Mouse (Mus musculus) right cerebral cortex, postnatal 36 days (tissue): Measurements from ENCODE around the gene Ttc23.

Experiments
- DNase-seq, 2 experiments: peaks; one replicate each; pipeline ENCODE4 v3.0.0; 2022; ENCODE audit warnings: low spot score in 2 of 2, mixed read lengths in 1 of 2

Ttc23 gene

GRCm38 (mm10) chr7:67801022-67801421, 153.8 kb downstream of the Ttc23 start:
- no peak for DNase-seq

GRCm38 (mm10) chr7:67803015-67803856, 156.0 kb downstream of the Ttc23 start:
- DNase-seq = peak in 1 of 2 experiments; percentile 50

GRCm38 (mm10) chr7:67803857-67804215, 156.6 kb downstream of the Ttc23 start:
- DNase-seq = peak in 1 of 2 experiments; percentile 39
